Mouse (Mus musculus): ENCODE measurements around the gene Snx18.

GRCm38 (mm10) chr13:113572046-113572686 is 46.2 kb downstream of the Snx18 start:
- TF ChIP-seq MAX (IDR thresholded peaks at IDR 0.05; ENCODE audit: low read depth): no peak
- no peak for TF ChIP-seq TCF12 (IDR thresholded peaks at IDR 0.05; ENCODE audit: insufficient read depth, poor library complexity, severe bottlenecking)
